Mouse (Mus musculus): ENCODE data around the gene Gm49387. TPM values are rescaled to one million over a fixed set of nuclear protein-coding genes. Genes with fewer than 3 reads are reported as not detected.
"Not testable (repeated sequence)": the region's sequence is repeated elsewhere in the genome, so short reads cannot be mapped to it uniquely, and the experiment has no call there.

Gm49387 gene
- polyA plus RNA-seq, 1 experiment from 2014 or later: 0.84 TPM

- DNase-seq (ENCODE audit: low spot score); H3K9ac ChIP-seq (ENCODE audit: low read depth, low read length); ATAC-seq (ENCODE audit: low read depth); H3K4me1 ChIP-seq (ENCODE audit: control insufficient read depth, insufficient read depth, low read length); H3K4me3 ChIP-seq (ENCODE audit: low read depth, low read length); H3K27ac ChIP-seq (replicated peaks; ENCODE audit: low read depth, low read length); H3K9me3 ChIP-seq (ENCODE audit: control insufficient read depth, low read length); H3K27me3 ChIP-seq (replicated peaks; ENCODE audit: control insufficient read depth, insufficient read depth, low read length); H3K36me3 ChIP-seq (ENCODE audit: control insufficient read depth, insufficient read depth, low read length); H3K4me2 ChIP-seq (ENCODE audit: low read depth, low read length): not testable (repeated sequence)
- WGBS: 87% methylated on average over 6 of the region's 6 CpGs
Observed at GRCm38 (mm10) chr14:31602616-31602979, 38.1 kb downstream of the Gm49387 start.

DNA sequence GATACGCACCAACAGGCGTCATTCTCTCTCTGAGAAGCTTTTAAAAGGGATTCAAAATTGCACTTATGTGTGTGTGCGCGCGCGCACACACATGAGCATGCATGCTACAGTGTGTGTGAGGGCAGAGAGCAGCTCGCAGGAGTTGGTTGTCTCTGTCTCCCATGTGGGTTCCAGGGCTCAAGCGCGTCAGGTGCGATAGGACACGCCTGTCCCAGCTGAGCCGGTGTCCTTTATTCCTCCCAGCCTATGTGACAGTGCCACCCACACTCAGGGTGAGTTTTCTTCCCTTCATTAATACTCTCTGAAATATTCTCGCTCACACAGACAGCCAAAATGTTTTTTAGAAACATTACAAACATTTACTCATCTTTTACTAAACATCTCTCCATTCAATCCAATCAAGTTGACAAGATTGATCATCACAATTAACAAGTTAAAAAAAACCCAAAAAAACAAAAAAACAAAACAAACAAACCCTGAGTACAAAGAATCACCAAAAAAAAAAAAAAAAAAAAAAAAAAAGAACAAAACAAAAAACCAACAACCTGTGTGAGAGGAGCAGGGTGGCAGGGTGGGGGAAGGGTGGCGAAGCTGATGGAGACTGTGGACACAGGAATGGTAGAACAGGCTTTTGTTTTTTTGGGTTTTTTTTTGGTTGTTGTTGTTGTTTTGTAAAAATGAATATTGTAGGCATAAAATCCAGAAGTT, 38.6 kb downstream of the Gm49387 start:
- Histone ChIP-seq H3K36me3 (ENCODE audit: control insufficient read depth, insufficient read depth, low read length) (no peaks in the 10 kb centered on the region), H3K4me3 (ENCODE audit: low read depth, low read length) (no peak overlapping the region), H3K4me2 (ENCODE audit: low read depth, low read length) (no peak overlapping the region), H3K27me3 (replicated peaks; ENCODE audit: control insufficient read depth, insufficient read depth, low read length) (no peaks in the 10 kb centered on the region), H3K27ac (replicated peaks; ENCODE audit: low read depth, low read length) (no peak overlapping the region), H3K9me3 (ENCODE audit: control insufficient read depth, low read length) (no peaks in the 10 kb centered on the region), H3K9ac (ENCODE audit: low read depth, low read length) (no peak overlapping the region), H3K4me1 (ENCODE audit: control insufficient read depth, insufficient read depth, low read length) (no peaks in the 10 kb centered on the region)
- DNase-seq (ENCODE audit: low spot score): no peak
- 94% methylated on average over 14 of the region's 14 CpGs for WGBS
- no peak for ATAC-seq (ENCODE audit: low read depth)

- Histone ChIP-seq H3K9ac (ENCODE audit: low read depth, low read length) (no peak overlapping the region), H3K36me3 (ENCODE audit: control insufficient read depth, insufficient read depth, low read length) (no peaks in the 10 kb centered on the region), H3K4me2 (ENCODE audit: low read depth, low read length) (no peak overlapping the region), H3K9me3 (ENCODE audit: control insufficient read depth, low read length) (no peaks in the 10 kb centered on the region), H3K27ac (replicated peaks; ENCODE audit: low read depth, low read length) (no peak overlapping the region), H3K4me1 (ENCODE audit: control insufficient read depth, insufficient read depth, low read length) (no peaks in the 10 kb centered on the region), H3K4me3 (ENCODE audit: low read depth, low read length) (no peak overlapping the region), H3K27me3 (replicated peaks; ENCODE audit: control insufficient read depth, insufficient read depth, low read length) (no peaks in the 10 kb centered on the region)
- WGBS: 88% methylated on average over 4 of the region's 4 CpGs
- no peak for DNase-seq (ENCODE audit: low spot score)
- ATAC-seq (ENCODE audit: low read depth): no peak
Observed at GRCm38 (mm10) chr14:31597446-31597845, 43.2 kb downstream of the Gm49387 start.

DNA sequence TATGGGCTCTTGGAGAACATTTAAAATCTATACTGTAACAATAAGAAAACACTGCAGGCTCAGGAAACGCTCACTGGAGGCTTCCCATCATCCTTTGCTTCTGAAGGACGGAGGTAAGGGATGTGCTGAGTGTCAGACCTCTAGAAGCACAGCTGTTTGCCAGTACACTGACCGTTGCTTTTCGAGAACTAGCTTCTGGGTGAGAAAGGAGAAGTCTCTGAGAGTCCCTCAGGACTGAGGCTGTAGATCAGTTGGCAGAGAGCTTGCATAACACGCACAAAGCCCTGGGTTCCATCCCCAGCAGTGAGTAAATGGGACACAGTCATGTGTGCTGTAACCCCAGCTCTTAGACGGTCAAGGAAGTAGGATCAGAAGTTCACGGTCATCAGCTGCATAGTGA, 44.3 kb downstream of the Gm49387 start:
- ATAC-seq (ENCODE audit: low read depth) (no peak), DNase-seq (ENCODE audit: low spot score) (no peak)
- 71% methylated on average over 7 of the region's 7 CpGs for WGBS
- Histone ChIP-seq H3K27ac (replicated peaks; ENCODE audit: low read depth, low read length) (no peak overlapping the region), H3K9ac (ENCODE audit: low read depth, low read length) (no peak overlapping the region), H3K4me1 (ENCODE audit: control insufficient read depth, insufficient read depth, low read length) (no peaks in the 10 kb centered on the region), H3K4me3 (ENCODE audit: low read depth, low read length) (no peak overlapping the region), H3K27me3 (replicated peaks; ENCODE audit: control insufficient read depth, insufficient read depth, low read length) (no peaks in the 10 kb centered on the region), H3K4me2 (ENCODE audit: low read depth, low read length) (no peak overlapping the region), H3K9me3 (ENCODE audit: control insufficient read depth, low read length) (no peaks in the 10 kb centered on the region), H3K36me3 (ENCODE audit: control insufficient read depth, insufficient read depth, low read length) (no peaks in the 10 kb centered on the region)

DNA sequence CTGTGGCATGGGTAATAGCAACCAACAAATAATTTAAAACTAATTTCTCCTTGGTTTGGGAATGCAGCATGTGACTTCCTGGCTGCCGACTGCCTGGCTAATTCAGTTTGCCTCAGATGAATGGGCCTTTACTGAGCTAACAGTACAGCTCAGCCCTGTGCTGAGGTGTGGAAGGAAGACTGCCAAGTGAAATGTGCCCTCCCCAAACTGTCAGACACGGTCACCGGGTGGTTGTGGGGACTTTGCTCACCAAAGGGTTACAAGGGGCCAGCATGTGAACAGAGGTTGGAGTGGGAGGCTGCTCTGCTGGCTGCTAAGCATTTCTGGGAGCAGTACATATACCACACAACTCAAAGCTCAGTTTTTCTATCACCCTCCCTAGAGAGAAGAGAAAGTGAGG, 46.0 kb downstream of the Gm49387 start:
- no peak overlapping the region for H3K27ac ChIP-seq (replicated peaks; ENCODE audit: low read depth, low read length)

GRCm38 (mm10) chr14:31593036-31593435, 47.6 kb downstream of the Gm49387 start:
- no peaks in the 10 kb centered on the region for H3K27me3 ChIP-seq (replicated peaks; ENCODE audit: control insufficient read depth, insufficient read depth, low read length)
- H3K4me3 ChIP-seq (ENCODE audit: low read depth, low read length): no peak overlapping the region
- no peak for ATAC-seq (ENCODE audit: low read depth)
- H3K27ac ChIP-seq (replicated peaks; ENCODE audit: low read depth, low read length): no peak overlapping the region
- no peak for DNase-seq (ENCODE audit: low spot score)
- H3K9ac ChIP-seq (ENCODE audit: low read depth, low read length): no peak overlapping the region
- WGBS: 88% methylated on average over 2 of the region's 2 CpGs
- H3K36me3 ChIP-seq (ENCODE audit: control insufficient read depth, insufficient read depth, low read length): no peaks in the 10 kb centered on the region
- H3K4me1 ChIP-seq (ENCODE audit: control insufficient read depth, insufficient read depth, low read length): no peaks in the 10 kb centered on the region
- H3K9me3 ChIP-seq (ENCODE audit: control insufficient read depth, low read length): no peaks in the 10 kb centered on the region
- H3K4me2 ChIP-seq (ENCODE audit: low read depth, low read length): no peak overlapping the region

More for the DNA sequence above, 46.0 kb downstream of the Gm49387 start:
- no peaks in the 10 kb centered on the region for H3K27me3 ChIP-seq (replicated peaks; ENCODE audit: control insufficient read depth, insufficient read depth, low read length)
- H3K9ac ChIP-seq (ENCODE audit: low read depth, low read length): no peak overlapping the region
- H3K36me3 ChIP-seq (ENCODE audit: control insufficient read depth, insufficient read depth, low read length): no peaks in the 10 kb centered on the region
- DNase-seq (ENCODE audit: low spot score) (no peak), ATAC-seq (ENCODE audit: low read depth) (no peak)
- no peak overlapping the region for H3K4me2 ChIP-seq (ENCODE audit: low read depth, low read length)
- no peaks in the 10 kb centered on the region for H3K4me1 ChIP-seq (ENCODE audit: control insufficient read depth, insufficient read depth, low read length)
- 61% methylated on average over 3 of the region's 3 CpGs for WGBS
- H3K4me3 ChIP-seq (ENCODE audit: low read depth, low read length): no peak overlapping the region
- no peaks in the 10 kb centered on the region for H3K9me3 ChIP-seq (ENCODE audit: control insufficient read depth, low read length)

GRCm38 (mm10) chr14:31591243-31591642, 49.4 kb downstream of the Gm49387 start, which contains the start of gene Colq:
TSS of gene Colq (minus strand) at chr14:31591343.
- no peak within 1 kb of the TSS for H3K4me2 ChIP-seq (ENCODE audit: low read depth, low read length)
- 88% methylated on average over 3 of the region's 3 CpGs for WGBS
- no peaks in the 10 kb centered on the region for H3K36me3 ChIP-seq (ENCODE audit: control insufficient read depth, insufficient read depth, low read length)
- H3K27ac ChIP-seq (replicated peaks; ENCODE audit: low read depth, low read length): no peak within 1 kb of the TSS
- no peak within 1 kb of the TSS for H3K9ac ChIP-seq (ENCODE audit: low read depth, low read length)
- no peaks in the 10 kb centered on the region for H3K4me1 ChIP-seq (ENCODE audit: control insufficient read depth, insufficient read depth, low read length)
- no peaks in the 10 kb centered on the region for H3K27me3 ChIP-seq (replicated peaks; ENCODE audit: control insufficient read depth, insufficient read depth, low read length)
- no peaks in the 10 kb centered on the region for H3K9me3 ChIP-seq (ENCODE audit: control insufficient read depth, low read length)
- no peak within 1 kb of the TSS for H3K4me3 ChIP-seq (ENCODE audit: low read depth, low read length)
- DNase-seq (ENCODE audit: low spot score) (no peak), ATAC-seq (ENCODE audit: low read depth) (no peak)

DNA sequence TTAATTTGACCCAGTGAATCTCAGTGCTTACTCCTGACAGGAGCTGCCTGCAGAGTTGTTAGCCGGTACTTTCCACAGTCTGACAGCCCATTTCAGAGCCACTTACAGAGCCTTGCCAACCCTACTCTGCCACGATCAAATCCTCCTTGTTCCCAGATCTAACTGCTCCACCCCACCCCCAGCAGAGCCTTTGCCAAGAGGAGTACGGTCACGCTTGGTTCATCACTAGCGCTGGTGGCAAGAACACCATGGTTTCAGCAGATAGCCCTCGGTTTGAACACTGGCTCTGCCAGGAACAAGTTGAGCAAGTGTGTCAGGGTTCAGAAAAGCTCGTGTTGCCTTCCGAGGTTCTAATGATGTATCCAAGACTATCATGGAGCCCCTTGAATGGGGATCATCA, 54.2 kb downstream of the Gm49387 start:
- H3K27ac ChIP-seq (replicated peaks; ENCODE audit: low read depth, low read length): no peak overlapping the region
- H3K9ac ChIP-seq (ENCODE audit: low read depth, low read length): no peak overlapping the region
- no peaks in the 10 kb centered on the region for H3K27me3 ChIP-seq (replicated peaks; ENCODE audit: control insufficient read depth, insufficient read depth, low read length)
- no peak overlapping the region for H3K4me2 ChIP-seq (ENCODE audit: low read depth, low read length)
- no peaks in the 10 kb centered on the region for H3K36me3 ChIP-seq (ENCODE audit: control insufficient read depth, insufficient read depth, low read length)
- no peak overlapping the region for H3K4me3 ChIP-seq (ENCODE audit: low read depth, low read length)
- WGBS: 82% methylated on average over 8 of the region's 8 CpGs
- H3K4me1 ChIP-seq (ENCODE audit: control insufficient read depth, insufficient read depth, low read length): no peaks in the 10 kb centered on the region
- DNase-seq (ENCODE audit: low spot score): no peak
- ATAC-seq (ENCODE audit: low read depth): no peak
- no peaks in the 10 kb centered on the region for H3K9me3 ChIP-seq (ENCODE audit: control insufficient read depth, low read length)

- Histone ChIP-seq H3K4me3 (ENCODE audit: low read depth, low read length) (no peak overlapping the region), H3K36me3 (ENCODE audit: control insufficient read depth, insufficient read depth, low read length) (no peaks in the 10 kb centered on the region), H3K4me2 (ENCODE audit: low read depth, low read length) (no peak overlapping the region), H3K4me1 (ENCODE audit: control insufficient read depth, insufficient read depth, low read length) (0 out of 2 replicates have a peak, but pooled peaks cover 2% of the 10 kb centered on the region), H3K9me3 (ENCODE audit: control insufficient read depth, low read length) (no peaks in the 10 kb centered on the region), H3K9ac (ENCODE audit: low read depth, low read length) (no peak overlapping the region), H3K27ac (replicated peaks; ENCODE audit: low read depth, low read length) (no peak overlapping the region), H3K27me3 (replicated peaks; ENCODE audit: control insufficient read depth, insufficient read depth, low read length) (no peaks in the 10 kb centered on the region)
- WGBS: 85% methylated on average over 8 of the region's 9 CpGs
- no peak for DNase-seq (ENCODE audit: low spot score)
- ATAC-seq (ENCODE audit: low read depth): no peak
Observed at GRCm38 (mm10) chr14:31583082-31583481, 57.6 kb downstream of the Gm49387 start.
